Mouse (Mus musculus): Measurements from ENCODE around the gene Suco.

- TF ChIP-seq POLR2A (IDR thresholded peaks at IDR 0.05; ENCODE audit: borderline replicate concordance, extremely low read depth, insufficient read depth, insufficient read length, poor library complexity, severe bottlenecking) (no peak), CTCF (IDR thresholded peaks at IDR 0.05; ENCODE audit: borderline replicate concordance, extremely low read depth, insufficient read depth, insufficient read length) (no peak)
Measured at GRCm38 (mm10) chr1:161907111-161907510, 30.6 kb upstream of the Suco start.
